Mouse (Mus musculus) spleen, adult 12 weeks (tissue): ENCODE results near the gene Ppp1r14a.

Experiments used
- DNase-seq: peaks from one replicate; pipeline ENCODE4 v3.0.0; 2022; ENCODE audit warnings: low spot score

Gene Ppp1r14a

DNA sequence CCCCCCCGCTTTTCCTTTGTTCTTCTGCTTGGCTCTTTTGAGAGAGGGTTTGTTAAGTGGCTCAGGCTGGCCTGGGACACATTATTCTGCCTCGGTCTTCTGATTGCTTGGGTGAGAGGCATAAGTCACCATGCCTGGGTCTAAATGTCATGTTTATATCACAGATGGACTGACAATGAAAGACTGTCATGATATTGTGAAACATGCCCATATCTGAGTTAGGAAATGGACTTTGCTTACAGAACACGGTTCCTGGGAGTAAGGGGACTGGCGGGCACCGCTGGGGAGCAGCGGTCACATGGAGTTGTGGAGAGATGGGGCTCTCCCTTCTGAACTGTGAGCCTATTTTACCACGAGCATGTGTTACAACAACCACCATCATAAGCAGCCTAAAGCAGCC lies 45.0 kb downstream of the Ppp1r14a start:
- DNase-seq: no peak

DNA sequence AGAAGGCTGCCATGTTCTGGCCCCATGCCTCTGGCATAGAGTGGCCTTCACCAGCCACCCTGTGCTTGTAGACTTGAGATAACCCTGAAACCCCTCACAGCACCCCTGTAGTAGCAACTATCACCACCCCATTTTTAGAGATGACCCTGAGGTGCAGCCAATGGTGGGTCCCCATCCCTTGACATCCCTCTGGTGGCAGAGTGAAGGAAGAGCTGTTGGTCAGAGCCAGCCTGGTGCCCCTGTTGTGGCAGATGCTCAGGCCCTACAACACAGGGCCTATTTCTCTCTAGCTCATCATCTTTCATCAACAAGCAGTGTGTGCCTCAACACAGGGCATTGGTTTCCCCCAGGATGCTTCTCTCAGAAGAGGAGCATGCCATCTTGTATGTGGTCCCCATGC lies 46.2 kb downstream of the Ppp1r14a start:
- no peak for DNase-seq

DNA sequence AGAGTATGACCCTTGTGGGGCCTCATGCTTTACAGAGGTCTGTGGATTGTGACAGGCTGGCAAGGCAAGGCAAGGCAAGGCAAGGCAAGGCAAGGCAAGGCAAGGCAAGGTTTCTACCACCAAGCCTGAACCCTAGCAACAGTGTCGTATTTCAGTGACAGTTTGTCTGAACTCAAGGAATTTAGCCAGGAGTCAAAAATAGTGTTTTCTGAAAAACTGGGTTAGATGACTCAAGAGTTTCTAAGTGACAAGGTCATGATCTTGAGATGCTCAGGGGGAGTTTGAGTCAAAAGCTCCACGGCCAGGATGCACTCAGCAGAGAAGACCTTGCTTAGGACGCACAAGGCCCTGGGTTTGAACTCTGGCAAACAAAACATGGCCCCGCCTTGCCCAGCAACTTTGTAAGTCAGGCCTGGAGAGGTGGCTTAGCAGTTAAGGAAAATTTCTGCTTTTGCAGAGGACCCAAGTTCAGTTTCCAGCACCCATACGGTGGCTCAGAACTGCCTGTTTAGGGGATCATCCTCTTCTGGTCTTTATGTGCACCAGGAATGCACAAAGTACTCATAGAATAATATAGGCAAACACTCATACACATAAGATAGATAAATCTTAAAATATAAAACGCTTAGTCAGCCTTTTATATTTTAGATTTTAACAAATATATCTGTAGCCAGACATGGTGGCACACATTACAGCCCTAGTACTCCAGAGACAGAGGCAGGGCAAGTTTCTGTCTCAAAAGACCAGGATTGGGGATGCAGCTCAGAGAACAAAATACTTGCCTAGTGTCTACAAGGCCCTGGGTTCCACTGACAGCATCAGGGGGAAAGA lies 46.9 kb downstream of the Ppp1r14a start:
- no peak for DNase-seq

DNA sequence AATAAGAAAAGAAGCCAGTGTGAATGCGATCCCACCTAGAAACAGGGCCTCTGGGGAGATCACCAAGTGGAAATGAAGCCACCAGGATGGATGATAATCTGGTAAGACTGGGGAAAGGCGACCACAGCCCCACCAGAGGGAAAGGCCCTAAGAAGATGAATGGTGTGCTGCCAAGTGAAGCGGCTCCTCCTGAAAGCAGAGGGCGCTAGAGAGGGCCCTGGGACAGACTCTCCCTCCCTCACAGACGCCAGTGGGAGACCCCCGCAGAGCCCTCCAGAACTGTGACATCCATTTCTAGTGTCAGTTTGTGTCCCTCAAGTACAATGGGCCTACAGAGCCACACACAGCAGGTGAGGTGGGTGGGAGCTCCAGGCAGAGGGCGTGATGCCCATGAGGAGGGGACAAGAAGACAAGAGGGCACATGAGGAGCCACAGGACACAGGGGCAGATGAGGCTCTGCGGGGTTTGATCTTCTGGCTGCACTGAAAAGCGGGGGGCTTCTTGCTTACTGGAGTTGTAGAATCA lies 47.7 kb downstream of the Ppp1r14a start:
- DNase-seq: no peak

DNA sequence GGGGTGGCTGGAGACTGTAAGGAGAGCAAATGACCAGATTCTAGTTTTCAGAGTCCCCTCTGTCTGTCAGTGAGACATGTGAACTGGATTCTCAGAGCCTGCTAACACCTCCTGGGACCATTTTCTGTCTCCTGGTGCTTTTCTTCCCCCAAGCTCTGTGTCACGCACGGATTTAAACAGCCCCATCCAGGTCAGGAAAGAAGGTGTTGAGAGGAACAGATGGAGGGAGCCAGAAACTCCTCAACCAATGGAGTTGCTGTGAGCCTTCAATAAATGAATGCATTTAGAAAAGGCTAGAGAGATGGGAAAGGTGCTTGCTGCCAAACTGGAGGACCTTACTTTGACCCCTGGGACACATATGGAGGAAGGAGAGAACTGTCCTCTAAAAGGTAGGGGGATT lies 48.7 kb downstream of the Ppp1r14a start:
- no peak for DNase-seq

DNA sequence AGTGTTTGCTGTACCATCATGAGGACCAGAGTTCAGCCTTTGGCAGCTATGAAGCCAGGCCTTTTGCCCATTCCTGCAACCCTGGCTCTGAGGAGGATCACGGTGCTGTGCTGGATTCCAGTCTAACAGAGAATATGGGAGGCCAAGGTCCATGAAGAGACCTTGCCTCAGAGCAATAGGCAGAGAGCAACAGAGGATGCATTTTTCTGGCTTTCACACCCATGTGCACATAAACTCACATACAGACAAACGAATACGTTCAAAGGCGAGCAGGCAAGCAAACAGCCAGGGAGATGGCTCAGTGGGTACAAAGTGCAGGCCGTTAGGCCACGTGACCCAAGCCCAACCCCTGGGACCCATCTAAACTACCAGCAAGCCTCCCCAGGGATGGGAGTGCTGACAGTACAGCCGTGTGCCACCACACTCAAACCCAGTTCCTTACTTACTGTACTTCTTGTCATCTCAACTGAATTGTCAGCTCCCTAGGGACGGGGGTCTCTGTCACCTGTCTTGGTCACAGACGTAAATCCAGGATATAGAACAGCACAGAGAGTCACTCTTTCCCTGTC lies 49.3 kb downstream of the Ppp1r14a start:
- DNase-seq: peak; percentile 8

DNA sequence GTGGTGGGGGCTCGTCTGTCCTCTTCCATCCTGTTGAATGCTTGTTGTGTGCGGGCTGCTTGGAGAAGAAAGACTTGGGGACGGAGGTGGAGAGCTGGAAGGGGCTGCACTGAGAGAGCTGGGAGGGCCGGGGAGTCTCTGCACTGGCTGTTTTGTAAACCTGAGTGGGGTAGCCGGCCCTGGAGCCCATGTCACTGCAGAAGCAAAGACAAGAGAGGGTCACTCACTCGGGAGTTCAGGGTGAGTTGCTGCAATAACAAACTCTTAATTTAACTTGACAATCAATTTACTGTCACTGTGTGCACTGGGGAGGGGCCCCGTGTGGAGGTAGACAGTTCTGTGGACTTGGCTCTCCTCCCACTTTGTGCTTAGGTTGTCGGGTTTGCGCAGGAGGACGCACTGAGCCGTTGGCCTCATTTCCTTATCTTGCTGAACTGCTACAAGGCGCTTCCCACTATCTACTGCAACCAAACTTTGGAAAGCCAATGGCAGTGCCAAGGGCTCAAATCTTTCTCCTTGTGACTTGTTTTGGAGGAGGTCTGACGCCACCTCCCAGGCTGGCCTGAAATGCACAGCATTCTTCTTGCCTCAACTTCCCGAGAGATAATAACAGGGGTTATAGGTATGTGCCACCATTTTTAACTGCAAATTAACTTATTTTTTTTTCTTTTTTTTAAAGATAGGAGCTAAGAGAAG lies 50.0 kb downstream of the Ppp1r14a start:
- peak; percentile 29 for DNase-seq

DNA sequence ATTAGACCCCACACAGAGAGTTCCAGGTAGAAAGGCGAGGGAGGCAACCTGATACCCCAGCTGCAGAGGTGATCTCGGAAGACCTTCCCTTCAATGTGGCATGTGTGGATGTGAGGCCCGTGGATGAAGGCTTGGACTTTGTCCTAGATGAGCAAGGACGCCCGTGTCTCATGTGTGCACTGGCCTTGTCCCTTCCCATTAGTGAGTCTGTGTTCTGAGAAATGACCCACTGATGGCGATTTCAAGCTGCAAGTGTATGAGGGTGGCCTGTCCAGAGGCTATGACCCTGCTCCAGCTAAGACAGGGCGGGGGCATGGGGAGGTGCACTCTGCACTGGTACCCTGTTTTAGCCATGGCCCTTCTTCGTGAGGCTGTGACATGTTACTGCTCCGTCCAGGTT lies 51.1 kb downstream of the Ppp1r14a start:
- no peak for DNase-seq

DNA sequence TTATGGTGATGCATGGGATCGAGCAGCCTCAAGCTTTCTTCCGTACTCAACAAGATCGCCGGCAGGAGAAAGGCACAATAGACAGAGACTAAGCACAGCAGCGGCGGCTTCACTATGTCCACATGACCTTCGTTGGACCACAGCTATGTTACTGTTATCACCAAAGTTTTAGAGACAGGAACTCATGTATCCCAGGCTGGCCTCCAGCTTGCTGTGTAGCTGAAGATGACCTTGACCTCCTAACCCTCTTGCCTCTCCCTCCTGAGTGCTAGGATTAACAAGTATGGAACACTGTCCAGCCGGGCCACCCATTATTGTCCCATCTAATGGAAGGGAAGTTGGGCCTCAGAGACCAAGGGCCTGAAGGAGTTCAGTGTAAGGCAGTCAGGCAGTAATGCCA lies 51.7 kb downstream of the Ppp1r14a start:
- DNase-seq: no peak

DNA sequence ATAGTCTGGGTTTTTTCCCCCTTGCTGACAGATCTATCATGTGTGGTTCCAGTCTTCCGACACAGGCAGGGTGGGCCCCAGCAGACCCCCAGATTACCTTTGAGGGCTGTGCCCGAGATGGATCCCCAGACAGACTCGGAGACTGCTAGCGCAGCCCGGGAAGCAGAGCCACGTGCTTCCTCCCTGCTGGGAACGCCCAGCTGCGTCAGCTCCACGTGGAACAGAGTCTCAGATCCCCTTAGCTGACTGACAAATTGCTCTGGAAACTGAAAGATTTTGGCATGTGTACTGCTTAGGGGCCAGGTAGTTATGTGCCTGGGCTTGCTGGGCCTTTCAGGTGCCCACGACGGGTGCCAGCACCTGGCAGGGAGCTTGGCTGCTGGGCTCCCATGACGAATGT lies 52.6 kb downstream of the Ppp1r14a start:
- DNase-seq: no peak

DNA sequence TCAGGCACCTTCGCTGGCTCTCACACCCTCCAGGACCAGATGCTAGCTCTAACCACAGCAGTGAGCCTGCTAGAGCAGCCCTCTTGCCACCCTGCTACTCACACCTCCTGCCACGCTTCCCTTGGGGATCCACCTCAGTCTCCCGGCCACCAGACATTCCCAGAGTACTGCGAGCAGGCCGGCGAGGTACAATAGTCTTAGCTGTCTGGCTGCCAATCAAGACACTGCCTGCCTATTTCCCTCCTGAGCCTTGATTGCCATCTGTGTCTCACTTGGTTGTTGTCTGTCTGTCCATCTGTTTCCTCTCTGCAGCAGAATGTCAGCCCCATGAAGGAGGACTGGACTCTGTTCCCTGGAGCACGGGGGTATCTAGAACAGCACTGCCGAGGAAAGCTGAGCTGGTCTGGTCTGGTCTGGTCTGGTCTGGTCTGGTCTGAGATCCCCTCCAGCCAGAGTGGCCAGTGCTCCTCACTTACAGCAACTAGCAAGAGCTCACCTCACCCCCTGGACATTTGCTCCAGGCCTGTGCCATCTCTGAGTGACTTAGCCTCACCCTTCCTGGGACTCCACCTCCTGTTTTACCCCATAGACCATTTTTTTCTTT lies 53.5 kb downstream of the Ppp1r14a start:
- no peak for DNase-seq
